Mouse (Mus musculus) CH12.LX (cell line): ENCODE measurements around the gene Jtb. TPM values are rescaled to one million over a fixed set of nuclear protein-coding genes. Genes with fewer than 3 reads are reported as not detected.

ENCODE experiments used
- DNase-seq: peaks from one replicate; pipeline ENCODE4 v3.0.0-alpha.2; 2013; ENCODE audit errors: extremely low read depth
- H3K27ac ChIP-seq: 2 replicates; pipeline ENCODE4 v1.5.1; 2012; ENCODE audit warnings: low read depth, mild to moderate bottlenecking, control low read depth, moderate library complexity; ENCODE audit not compliant: insufficient read depth
- H3K27me3 ChIP-seq: replicated peaks from 2 replicates; pipeline ENCODE3; 2012; ENCODE audit warnings: inconsistent platforms
- H3K36me3 ChIP-seq, 2 experiments: replicated peaks in 1 of 2; 2 replicates each; pipeline versions ENCODE3 to v1.6.1; 2012; ENCODE audit warnings: inconsistent platforms in 1 of 2, low read length in 1 of 2, mild to moderate bottlenecking in 1 of 2, mixed read lengths in 1 of 2, moderate library complexity in 1 of 2; ENCODE audit not compliant: control insufficient read depth in 1 of 2, insufficient read depth in 1 of 2
- H3K4me1 ChIP-seq, 2 experiments: 2 replicates each; pipeline ENCODE4 v1.6.1; 2012; ENCODE audit warnings: inconsistent platforms in 1 of 2, moderate library complexity in 1 of 2; ENCODE audit not compliant: insufficient read depth in 2 of 2, control insufficient read depth in 1 of 2
- H3K4me2 ChIP-seq: 2 replicates; pipeline ENCODE4 v1.6.1; 2012; ENCODE audit warnings: low read depth, mild to moderate bottlenecking, control low read depth; ENCODE audit not compliant: poor library complexity, insufficient read depth, severe bottlenecking
- H3K4me3 ChIP-seq, 3 experiments: fragments of 150-350 bp in 1 of 3; sonication (generic) in 1 of 3; replicated peaks in 1 of 3; 2 replicates each; pipeline versions ENCODE3 to v1.5.1; 2011 to 2012; ENCODE audit warnings: low read depth in 2 of 3, low read length in 2 of 3, mild to moderate bottlenecking in 2 of 3, moderate library complexity in 2 of 3, control low read depth in 1 of 3, improper control_type of control experiment in 1 of 3, inconsistent platforms in 1 of 3, mixed read lengths in 1 of 3; ENCODE audit not compliant: poor library complexity in 1 of 3
- H3K79me2 ChIP-seq: replicated peaks from 2 replicates; pipeline ENCODE4 v1.6.1; 2012; ENCODE audit warnings: mild to moderate bottlenecking, moderate library complexity; ENCODE audit not compliant: control insufficient read depth, poor library complexity, insufficient read depth, severe bottlenecking; ENCODE audit errors: extremely low read depth
- H3K9ac ChIP-seq: 2 replicates; pipeline ENCODE4 v1.6.1; 2012; ENCODE audit warnings: low read depth, mild to moderate bottlenecking, control low read depth, moderate library complexity; ENCODE audit not compliant: insufficient read depth
- H3K9me3 ChIP-seq: replicated peaks from 2 replicates; pipeline ENCODE3; 2012; ENCODE audit warnings: low read length, inconsistent platforms, mixed read lengths
- CHD1 ChIP-seq: IDR thresholded peaks from 2 replicates; pipeline ENCODE4 v1.6.1; 2012; ENCODE audit warnings: low read depth, low read length, improper control_type of control experiment, inconsistent platforms
- CTCF ChIP-seq, 2 experiments: IDR thresholded peaks in 1 of 2; conservative IDR thresholded peaks in 1 of 2; 2 replicates each; pipeline ENCODE4 v1.5.1; 2011 to 2012; ENCODE audit warnings: low read depth in 2 of 2, low read length in 2 of 2, improper control_type of control experiment in 1 of 2, inconsistent platforms in 1 of 2, mild to moderate bottlenecking in 1 of 2, moderate library complexity in 1 of 2
- E2F4 ChIP-seq: IDR thresholded peaks from 2 replicates; pipeline ENCODE4 v1.6.1; 2011; ENCODE audit warnings: low read depth, low read length, improper control_type of control experiment; ENCODE audit not compliant: insufficient replicate concordance
- EP300 ChIP-seq: IDR thresholded peaks from 2 replicates; pipeline ENCODE4 v1.6.1; 2011; ENCODE audit warnings: low read length, improper control_type of control experiment
- GABPA ChIP-seq: IDR thresholded peaks from 2 replicates; pipeline ENCODE4 v1.6.1; 2012; ENCODE audit warnings: low read depth, low read length, improper control_type of control experiment, inconsistent platforms; ENCODE audit not compliant: insufficient replicate concordance
- JUN ChIP-seq: IDR thresholded peaks from 2 replicates; pipeline ENCODE4 v1.6.1; 2011; ENCODE audit warnings: low read depth, mild to moderate bottlenecking, low read length, improper control_type of control experiment, moderate library complexity; ENCODE audit not compliant: insufficient read depth
- MAZ ChIP-seq: IDR thresholded peaks from 2 replicates; pipeline ENCODE4 v1.6.1; 2012; ENCODE audit warnings: low read depth, mild to moderate bottlenecking, inconsistent platforms, low read length, improper control_type of control experiment, moderate library complexity
- PAX5 ChIP-seq: IDR thresholded peaks from 2 replicates; pipeline ENCODE4 v1.6.1; 2012; ENCODE audit warnings: low read length, inconsistent platforms, mixed read lengths
- POLR2A ChIP-seq: IDR thresholded peaks from 2 replicates; pipeline ENCODE4 v1.6.1; 2011; ENCODE audit warnings: low read depth, mild to moderate bottlenecking, improper control_type of control experiment, low read length
- SIN3A ChIP-seq: IDR thresholded peaks from 2 replicates; pipeline ENCODE4 v1.6.1; 2012; ENCODE audit warnings: low read length, improper control_type of control experiment, inconsistent platforms
- SMC3 ChIP-seq: IDR thresholded peaks from 2 replicates; pipeline ENCODE4 v1.6.1; 2011; ENCODE audit warnings: low read depth, low read length, improper control_type of control experiment
- UBTF ChIP-seq: IDR thresholded peaks from 2 replicates; pipeline ENCODE4 v1.6.1; 2012; ENCODE audit warnings: low read depth, mild to moderate bottlenecking, inconsistent platforms, low read length, improper control_type of control experiment, moderate library complexity
- USF2 ChIP-seq: conservative IDR thresholded peaks from 2 replicates; pipeline ENCODE4 v1.6.1; 2011; ENCODE audit warnings: low read depth, low read length, improper control_type of control experiment
- ZNF384 ChIP-seq: IDR thresholded peaks from 2 replicates; pipeline ENCODE4 v1.6.1; 2012; ENCODE audit warnings: low read depth, low read length, improper control_type of control experiment, inconsistent platforms
- dilution Hi-C: fragments of 300-500 bp; cut with MboI; formaldehyde crosslinking; loops from 2 replicates; pipeline ENCODE4 v1.14.3; 2020; ENCODE audit warnings: low sequenced_read_pairs; ENCODE audit not compliant: extremely low pct_unique_long_range_greater_than_20kb, extremely low pct_ligation_motif_present
- in situ Hi-C: fragments of 300-500 bp; cut with MboI; formaldehyde crosslinking; loops from 3 replicates; pipeline ENCODE4 v1.14.3; 2019; ENCODE audit warnings: low sequenced_read_pairs, low pct_ligation_motif_present, low pct_unique_long_range_greater_than_20kb, mixed read lengths
- polyA plus RNA-seq: library from polyadenylated mRNA; unstranded; fragments of >175 nt; gene quantifications from 2 replicates; pipeline ENCODE4 v1.2.1, GENCODE M21; 2012; ENCODE audit warnings: low read depth; ENCODE audit not compliant: insufficient read length
- total RNA-seq, 2 experiments: library from RNA; depleted of rRNA; stranded (reverse); fragments of 300-350 nt in 1 of 2; fragments of >200 nt in 1 of 2; gene quantifications; 2 replicates each; pipeline ENCODE4 v1.2.3; 2012 to 2014

Gene Jtb
- total and polyA plus RNA-seq, 3 experiments = 50.8 to 73.6 (median 54.2) TPM

DNA sequence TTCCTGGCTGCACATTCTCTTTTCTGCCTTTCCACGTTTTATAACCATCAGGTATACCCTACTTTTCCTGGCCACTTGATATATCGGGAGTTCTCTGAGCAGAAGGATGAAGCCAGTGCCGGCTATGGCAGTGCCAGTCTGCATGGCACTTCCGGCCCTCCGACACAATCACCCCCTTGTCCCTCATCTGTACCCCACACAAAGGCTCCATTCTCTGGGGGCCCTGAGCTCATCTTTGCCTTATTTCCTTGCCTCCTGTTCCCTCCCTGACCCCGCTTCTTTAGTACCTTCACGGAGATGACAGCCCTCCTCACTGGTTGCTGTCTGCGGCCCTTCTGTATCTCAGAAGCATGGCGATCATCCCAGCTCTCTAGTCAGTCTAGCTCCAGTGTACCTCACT is 49.3 kb downstream of the Jtb start:
- H3K36me3 ChIP-seq = peaks cover 54 to 75% of the 10 kb centered on the region in 2 experiments
- no peak overlapping the region for H3K4me3 ChIP-seq
- H3K9me3 ChIP-seq = no peaks in the 10 kb centered on the region
- H3K27ac ChIP-seq = no peak overlapping the region
- dilution Hi-C loops = no loop called here
- no peak overlapping the region for H3K4me2 ChIP-seq
- DNase-seq = no peak
- in situ Hi-C loops = no loop called here
- H3K27me3 ChIP-seq = no peaks in the 10 kb centered on the region
- H3K79me2 ChIP-seq = no peaks in the 10 kb centered on the region
- TF ChIP-seq E2F4 = no peak
- TF ChIP-seq UBTF = no peak
- TF ChIP-seq MAZ = no peak
- TF ChIP-seq USF2 = no peak
- no peak for TF ChIP-seq CHD1
- no peak for TF ChIP-seq PAX5
- no peak for TF ChIP-seq EP300
- TF ChIP-seq SIN3A = no peak
- TF ChIP-seq ZNF384 = no peak
- TF ChIP-seq, all 38 proteins: peak for 0
- Histone ChIP-seq H3K4me1 (no peaks in the 10 kb centered on the region), H3K9ac (no peak overlapping the region)

DNA sequence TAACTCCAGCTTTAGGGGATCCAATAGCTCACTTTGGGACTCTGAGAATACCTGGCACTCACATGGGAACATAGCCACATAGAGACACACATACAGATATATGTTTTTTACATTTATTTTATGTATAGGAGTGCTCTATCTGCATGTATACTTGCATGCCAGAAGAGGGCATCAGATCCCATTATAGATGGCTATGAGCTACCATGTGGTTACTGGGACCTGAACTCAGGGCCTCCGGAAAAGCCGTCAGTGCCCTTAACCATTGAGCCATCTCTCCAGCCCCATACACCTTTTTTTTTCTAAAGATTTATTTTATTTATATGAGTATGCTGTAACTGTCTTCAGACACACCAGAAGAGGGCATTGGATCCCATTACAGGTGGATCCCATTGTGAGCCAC is 52.8 kb downstream of the Jtb start:
- DNase-seq = no peak
- H3K4me3 ChIP-seq = no peak overlapping the region
- H3K79me2 ChIP-seq = no peaks in the 10 kb centered on the region
- dilution Hi-C loops (no loop called here), in situ Hi-C loops (no loop called here)
- 0 out of 2 replicates have a peak, but pooled peaks have one; percentile 1 for TF ChIP-seq SMC3
- TF ChIP-seq CTCF (conservative IDR thresholded peaks at IDR 0.05 in 1 of 2, IDR thresholded peaks at IDR 0.05 in 1 of 2; ENCODE audit: low read depth in 2 of 2, low read length in 2 of 2) = peak in 1 of 2 experiments; percentile 21; a peak in 2 of 4 replicates
- no peak for TF ChIP-seq GABPA
- no peak for TF ChIP-seq JUN
- peak; percentile 23; the same call in 1 of the 2 replicates for TF ChIP-seq POLR2A
- no peak overlapping the region for H3K4me2 ChIP-seq
- peaks cover 0 to 4% of the 10 kb centered on the region in 2 experiments; a peak in 1 of 4 replicates for H3K4me1 ChIP-seq
- H3K9ac ChIP-seq = no peak overlapping the region
- H3K27ac ChIP-seq = no peak overlapping the region
- no peaks in the 10 kb centered on the region for H3K9me3 ChIP-seq
- no peaks in the 10 kb centered on the region for H3K27me3 ChIP-seq
- peaks cover 21 to 41% of the 10 kb centered on the region in 2 experiments for H3K36me3 ChIP-seq

Other genes with a start within 250 kb of the Jtb start
- gene Hax1, start 232.8 kb upstream of the Jtb start, total RNA-seq (2012; rRNA removed) = 268 and 353 TPM in 2 replicates
- gene Hax1, start 232.8 kb upstream of the Jtb start, total RNA-seq (2014; rRNA removed) = 294 and 302 TPM in 2 replicates
- gene Hax1, start 232.8 kb upstream of the Jtb start, polyA plus RNA-seq = 304 and 319 TPM in 2 replicates
- gene 4933434E20Rik, start 180.0 kb upstream of the Jtb start, total RNA-seq (2012; rRNA removed) = 89.5 and 92.2 TPM in 2 replicates
- gene 4933434E20Rik, start 180.0 kb upstream of the Jtb start, total RNA-seq (2014; rRNA removed) = 126 and 133 TPM in 2 replicates
- gene 4933434E20Rik, start 180.0 kb upstream of the Jtb start, polyA plus RNA-seq = 101 and 102 TPM in 2 replicates
- 72.6 and 83.7 TPM in 2 replicates for gene Ubap2l, start 179.0 kb upstream of the Jtb start, total RNA-seq (2012; rRNA removed)
- 48.5 and 49.0 TPM in 2 replicates for gene Ubap2l, start 179.0 kb upstream of the Jtb start, total RNA-seq (2014; rRNA removed)
- gene Ubap2l, start 179.0 kb upstream of the Jtb start, polyA plus RNA-seq = 189 and 201 TPM in 2 replicates
- gene Tpm3, start 158.9 kb upstream of the Jtb start, total RNA-seq (2012; rRNA removed) = 309 and 364 TPM in 2 replicates
- gene Tpm3, start 158.9 kb upstream of the Jtb start, total RNA-seq (2014; rRNA removed) = 448 and 501 TPM in 2 replicates
- gene Tpm3, start 158.9 kb upstream of the Jtb start, polyA plus RNA-seq = 810 and 952 TPM in 2 replicates
- gene Nup210l, start 127.5 kb upstream of the Jtb start, total RNA-seq (2012; rRNA removed) = 0.42 and 0.67 TPM in 2 replicates
- 0.43 and 0.63 TPM in 2 replicates for gene Nup210l, start 127.5 kb upstream of the Jtb start, total RNA-seq (2014; rRNA removed)
- gene Nup210l, start 127.5 kb upstream of the Jtb start, polyA plus RNA-seq = 0.47 and 0.61 TPM in 2 replicates
- gene Rps27, start 17.9 kb upstream of the Jtb start, total RNA-seq (2012; rRNA removed) = 3,858 and 4,378 TPM in 2 replicates
- 2,142 and 2,224 TPM in 2 replicates for gene Rps27, start 17.9 kb upstream of the Jtb start, total RNA-seq (2014; rRNA removed)
- gene Rps27, start 17.9 kb upstream of the Jtb start, polyA plus RNA-seq = 1,222 and 1,264 TPM in 2 replicates
- 2.3 and 3.3 TPM in 2 replicates for gene Rab13, start 17.9 kb upstream of the Jtb start, total RNA-seq (2012; rRNA removed)
- gene Rab13, start 17.9 kb upstream of the Jtb start, total RNA-seq (2014; rRNA removed) = 0.34 TPM in 1 of 2 replicates, not detected in the other
- gene Rab13, start 17.9 kb upstream of the Jtb start, polyA plus RNA-seq = 0.23 and 0.63 TPM in 2 replicates
- 0.25 and 0.89 TPM in 2 replicates for gene Creb3l4, start 11.9 kb downstream of the Jtb start, total RNA-seq (2012; rRNA removed)
- gene Creb3l4, start 11.9 kb downstream of the Jtb start, total RNA-seq (2014; rRNA removed) = 0.21 and 0.72 TPM in 2 replicates
- gene Creb3l4, start 11.9 kb downstream of the Jtb start, polyA plus RNA-seq = 0.59 and 0.70 TPM in 2 replicates
- 42.2 and 44.4 TPM in 2 replicates for gene Slc39a1, start 16.6 kb downstream of the Jtb start, total RNA-seq (2012; rRNA removed)
- gene Slc39a1, start 16.6 kb downstream of the Jtb start, total RNA-seq (2014; rRNA removed) = 22.9 and 23.8 TPM in 2 replicates
- gene Slc39a1, start 16.6 kb downstream of the Jtb start, polyA plus RNA-seq = 40.4 and 40.7 TPM in 2 replicates
- gene Crtc2, start 22.6 kb downstream of the Jtb start, total RNA-seq (2012; rRNA removed) = 13.5 and 14.1 TPM in 2 replicates
- gene Crtc2, start 22.6 kb downstream of the Jtb start, total RNA-seq (2014; rRNA removed) = 5.4 and 6.1 TPM in 2 replicates
- gene Crtc2, start 22.6 kb downstream of the Jtb start, polyA plus RNA-seq = 62.1 and 69.8 TPM in 2 replicates
- gene Dennd4b, start 33.6 kb downstream of the Jtb start, total RNA-seq (2012; rRNA removed) = 27.8 and 28.1 TPM in 2 replicates
- 9.4 and 9.8 TPM in 2 replicates for gene Dennd4b, start 33.6 kb downstream of the Jtb start, total RNA-seq (2014; rRNA removed)
- 34.4 and 45.3 TPM in 2 replicates for gene Dennd4b, start 33.6 kb downstream of the Jtb start, polyA plus RNA-seq
- gene Gatad2b, start 61.6 kb downstream of the Jtb start, total RNA-seq (2012; rRNA removed) = 8.9 and 10.0 TPM in 2 replicates
- 6.4 and 8.4 TPM in 2 replicates for gene Gatad2b, start 61.6 kb downstream of the Jtb start, total RNA-seq (2014; rRNA removed)
- gene Gatad2b, start 61.6 kb downstream of the Jtb start, polyA plus RNA-seq = 20.6 and 22.6 TPM in 2 replicates
- 2.6 TPM in 2 replicates for gene Slc27a3, start 158.3 kb downstream of the Jtb start, total RNA-seq (2012; rRNA removed)
- 1.3 and 1.5 TPM in 2 replicates for gene Slc27a3, start 158.3 kb downstream of the Jtb start, total RNA-seq (2014; rRNA removed)
- 1.6 and 1.9 TPM in 2 replicates for gene Slc27a3, start 158.3 kb downstream of the Jtb start, polyA plus RNA-seq
- 30.7 and 36.5 TPM in 2 replicates for gene Ints3, start 202.0 kb downstream of the Jtb start, total RNA-seq (2012; rRNA removed)
- gene Ints3, start 202.0 kb downstream of the Jtb start, total RNA-seq (2014; rRNA removed) = 20.3 and 20.5 TPM in 2 replicates
- 37.9 and 45.9 TPM in 2 replicates for gene Ints3, start 202.0 kb downstream of the Jtb start, polyA plus RNA-seq
- gene Npr1, start 234.3 kb downstream of the Jtb start, total RNA-seq (2012; rRNA removed) = 0.13 TPM in 2 replicates
- not detected in 2 replicates for gene Npr1, start 234.3 kb downstream of the Jtb start, total RNA-seq (2014; rRNA removed)
- not detected in 2 replicates for gene Npr1, start 234.3 kb downstream of the Jtb start, polyA plus RNA-seq
- gene Ilf2, start 244.5 kb downstream of the Jtb start, total RNA-seq (2012; rRNA removed) = 120 and 148 TPM in 2 replicates
- 182 and 208 TPM in 2 replicates for gene Ilf2, start 244.5 kb downstream of the Jtb start, total RNA-seq (2014; rRNA removed)
- gene Ilf2, start 244.5 kb downstream of the Jtb start, polyA plus RNA-seq = 197 and 199 TPM in 2 replicates